Mouse (Mus musculus): ENCODE results near the gene Dlx5. TPM values are rescaled to one million over a fixed set of nuclear protein-coding genes. Genes with fewer than 3 reads are reported as not detected.

The Dlx5 gene
- total RNA-seq, 2 experiments from 2014 or later = not detected

- no peak for ATAC-seq (ENCODE audit: poor library complexity, severe bottlenecking)
Observed at GRCm38 (mm10) chr6:6876731-6877130, 5.2 kb downstream of the Dlx5 start.

DNA sequence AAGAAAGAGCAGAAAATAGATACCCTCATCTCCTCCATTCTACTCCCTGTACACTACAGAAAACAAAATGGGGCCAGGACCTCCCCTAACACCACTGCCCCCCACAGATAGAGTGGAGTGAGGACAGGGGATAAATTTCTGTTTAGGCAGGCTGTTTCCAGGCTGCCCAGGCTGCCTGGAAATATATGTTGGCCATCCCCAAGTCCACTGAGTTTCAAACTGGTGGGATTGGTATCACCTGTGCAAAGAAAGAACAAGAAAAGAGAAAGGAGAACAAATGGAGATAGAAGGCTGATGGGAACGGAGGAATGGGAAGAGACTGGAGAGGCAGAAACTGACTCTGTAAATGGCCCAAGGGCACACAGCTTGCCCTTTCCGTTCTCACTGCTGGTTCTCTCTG lies 5.7 kb downstream of the Dlx5 start:
- no peak for ATAC-seq (ENCODE audit: poor library complexity, severe bottlenecking)

DNA sequence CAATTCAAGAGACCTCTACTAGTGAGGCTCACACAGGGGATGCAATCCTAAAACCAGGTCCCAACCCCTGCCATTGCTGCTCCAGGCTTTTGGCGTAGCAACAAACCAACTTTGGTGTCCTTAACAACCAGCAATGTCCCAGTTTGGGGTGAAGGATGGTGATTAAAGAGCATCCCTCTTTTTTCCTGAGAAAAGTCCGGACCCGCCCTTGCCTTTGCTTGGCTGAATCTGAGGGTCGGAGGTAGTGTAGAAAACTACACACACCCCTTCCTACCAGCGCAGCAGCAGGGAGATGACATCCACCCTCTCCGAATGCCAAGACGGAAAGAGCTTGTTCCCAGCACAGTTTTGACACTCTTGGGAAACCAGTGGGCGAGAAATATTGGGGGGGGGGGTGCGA lies 6.2 kb downstream of the Dlx5 start:
- ATAC-seq (ENCODE audit: poor library complexity, severe bottlenecking) = no peak

DNA sequence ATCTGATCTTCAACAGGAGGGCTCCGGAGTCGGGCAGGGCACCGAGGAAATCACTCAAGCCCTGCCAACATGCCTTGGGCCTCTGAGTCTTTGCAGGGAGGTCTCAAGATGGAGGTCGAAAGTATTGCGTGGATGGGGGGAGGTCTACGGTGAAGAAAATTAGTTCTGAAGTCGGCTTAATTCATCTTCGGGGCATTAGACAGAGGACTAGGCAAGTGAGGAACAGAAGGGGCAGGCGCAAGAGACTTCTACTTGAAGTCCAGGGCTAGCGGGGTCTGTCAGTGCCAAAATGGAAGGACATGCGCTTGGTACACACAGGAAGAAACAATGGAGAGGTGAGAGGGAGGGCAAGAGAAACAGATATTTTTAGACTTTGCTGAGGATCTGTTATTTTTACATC lies 6.7 kb downstream of the Dlx5 start:
- no peak for ATAC-seq (ENCODE audit: poor library complexity, severe bottlenecking)

- no peak for ATAC-seq (ENCODE audit: poor library complexity, severe bottlenecking)
Observed at GRCm38 (mm10) chr6:6874073-6874771, 7.7 kb downstream of the Dlx5 start.

DNA sequence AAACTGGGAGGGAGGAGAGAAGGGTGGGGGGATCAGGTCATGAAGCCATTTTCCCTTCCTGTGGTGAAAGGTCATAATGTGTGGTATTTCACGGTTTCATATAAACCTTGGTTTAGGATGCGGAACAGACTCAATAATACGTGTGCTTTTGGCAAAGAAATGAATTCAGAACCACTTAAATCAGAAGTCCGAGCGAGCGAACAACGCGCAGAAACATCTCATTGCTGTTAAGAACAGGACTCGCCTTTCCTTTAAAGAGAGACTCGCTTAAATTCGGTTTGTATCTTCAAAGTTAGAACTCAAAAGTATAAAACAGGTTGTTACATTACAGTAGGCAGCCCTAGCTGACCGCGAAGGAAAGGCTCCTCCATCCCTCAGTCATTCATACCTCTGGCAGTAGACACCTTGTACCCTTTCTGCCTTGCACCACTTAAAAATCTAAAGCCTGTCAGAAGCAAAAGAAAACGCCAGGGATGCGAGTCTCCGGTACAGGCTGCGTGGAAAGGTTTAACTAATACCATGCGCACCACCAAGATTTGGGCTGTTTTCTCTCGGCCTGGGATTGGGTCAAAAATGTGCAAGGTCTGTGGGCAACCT lies 8.3 kb downstream of the Dlx5 start:
- ATAC-seq (ENCODE audit: poor library complexity, severe bottlenecking) = no peak

DNA sequence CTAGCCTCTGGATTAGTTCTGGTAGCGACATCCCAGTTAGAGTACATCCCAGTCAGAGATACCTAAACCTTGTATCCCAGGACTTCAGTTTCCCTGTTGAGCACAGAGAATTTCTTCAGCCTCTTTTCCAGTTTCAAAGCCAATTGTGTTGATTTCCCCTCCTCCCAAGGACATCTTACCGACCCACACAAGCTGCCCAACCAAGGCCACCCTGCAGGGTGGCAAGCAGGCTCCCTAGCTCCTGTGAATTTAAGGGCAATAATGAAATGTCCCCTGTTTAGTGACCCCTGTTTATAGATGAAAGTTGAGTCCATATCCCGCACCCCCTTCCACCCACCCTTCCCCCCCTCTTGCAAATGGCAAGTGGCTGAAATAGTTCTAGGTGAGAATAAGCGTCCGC lies 9.0 kb downstream of the Dlx5 start:
- no peak for ATAC-seq (ENCODE audit: poor library complexity, severe bottlenecking)

GRCm38 (mm10) chr6:6871692-6872091 lies 10.2 kb downstream of the Dlx5 start:
- no peak for ATAC-seq (ENCODE audit: poor library complexity, severe bottlenecking)

DNA sequence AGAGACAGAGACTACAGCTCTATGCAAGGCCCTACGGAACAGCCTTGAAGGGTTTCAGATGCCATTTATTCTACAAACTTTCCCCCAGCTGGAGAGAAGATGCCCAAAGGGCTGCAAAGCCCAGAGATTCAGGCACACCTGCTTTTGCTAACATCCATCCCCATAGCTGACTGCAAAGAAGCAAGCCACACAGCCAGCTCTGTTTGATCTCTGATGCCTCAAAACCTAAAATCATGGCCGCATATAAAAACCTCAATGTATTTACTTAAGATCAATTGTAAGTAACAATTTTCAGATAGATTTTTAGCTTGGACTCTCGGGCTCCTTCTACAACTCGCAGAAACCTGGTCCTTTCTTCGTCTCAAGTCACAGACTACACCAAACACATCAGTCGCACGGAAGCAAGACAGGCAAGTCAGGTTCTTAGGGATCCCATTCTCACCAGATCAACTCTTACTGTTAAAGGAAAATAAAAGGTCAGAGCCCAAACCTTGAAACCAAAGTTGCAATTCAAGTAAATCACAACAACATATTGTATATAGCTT lies 10.9 kb downstream of the Dlx5 start:
- no peak for ATAC-seq (ENCODE audit: poor library complexity, severe bottlenecking)

DNA sequence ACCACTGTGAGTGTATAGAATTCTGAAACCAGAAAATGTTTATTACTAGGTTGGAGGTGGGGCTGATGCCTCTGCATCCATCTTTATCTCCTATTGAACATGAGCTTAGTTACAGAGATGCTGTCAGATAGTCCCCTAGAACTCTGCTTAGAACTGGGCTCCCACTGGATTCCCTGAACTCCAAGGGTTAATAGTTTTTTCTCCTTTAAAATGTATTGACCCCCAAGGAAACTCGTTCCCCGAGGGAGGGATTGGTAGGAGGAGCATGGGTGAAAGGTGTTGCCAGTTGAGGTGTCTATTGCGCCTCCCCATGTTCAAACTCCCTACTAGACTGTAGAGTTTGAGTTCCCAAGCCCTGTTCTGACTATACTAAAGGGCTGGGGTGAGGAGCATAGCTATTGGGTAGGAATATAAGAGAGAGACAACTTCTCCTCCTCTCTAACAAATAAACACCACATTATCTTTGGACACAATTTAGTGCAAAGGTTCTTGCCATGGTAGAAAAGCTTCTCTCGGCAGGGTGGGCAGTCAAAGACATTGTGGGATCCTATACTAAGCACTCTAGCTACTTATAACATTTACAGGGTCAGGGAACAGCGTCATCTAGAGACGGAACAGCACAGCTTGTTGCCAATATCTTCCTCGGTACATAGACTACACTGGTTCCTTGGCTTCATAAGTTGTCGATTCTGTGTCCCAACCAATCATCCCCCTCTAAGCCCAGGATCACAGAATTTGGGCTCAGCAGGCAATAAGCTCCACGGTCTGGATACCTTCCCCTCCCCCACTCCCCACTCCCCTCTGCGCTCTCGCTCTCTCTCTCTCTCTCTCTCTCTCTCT lies 11.7 kb downstream of the Dlx5 start:
- ATAC-seq (ENCODE audit: poor library complexity, severe bottlenecking) = no peak

GRCm38 (mm10) chr6:6869041-6869685 lies 12.7 kb downstream of the Dlx5 start:
- no peak for ATAC-seq (ENCODE audit: poor library complexity, severe bottlenecking)

DNA sequence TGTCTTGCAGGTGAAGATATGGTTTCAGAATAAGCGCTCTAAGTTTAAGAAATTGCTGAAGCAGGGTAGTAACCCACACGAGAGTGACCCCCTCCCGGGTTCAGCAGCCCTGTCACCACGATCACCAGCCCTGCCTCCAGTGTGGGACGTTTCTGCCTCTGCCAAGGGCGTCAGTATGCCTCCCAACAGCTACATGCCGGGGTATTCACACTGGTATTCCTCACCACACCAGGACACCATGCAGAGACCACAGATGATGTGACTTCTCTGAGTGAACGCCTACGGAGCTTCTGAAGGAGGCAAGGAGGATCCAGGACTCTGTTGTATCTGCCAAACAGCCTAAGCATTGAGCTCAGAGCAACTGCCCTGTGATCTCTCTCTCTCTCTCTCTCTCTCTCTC lies 14.9 kb downstream of the Dlx5 start:
- ATAC-seq (ENCODE audit: poor library complexity, severe bottlenecking) = no peak

GRCm38 (mm10) chr6:6864441-6865440 lies 17.1 kb downstream of the Dlx5 start:
- no peak for ATAC-seq (ENCODE audit: poor library complexity, severe bottlenecking)

DNA sequence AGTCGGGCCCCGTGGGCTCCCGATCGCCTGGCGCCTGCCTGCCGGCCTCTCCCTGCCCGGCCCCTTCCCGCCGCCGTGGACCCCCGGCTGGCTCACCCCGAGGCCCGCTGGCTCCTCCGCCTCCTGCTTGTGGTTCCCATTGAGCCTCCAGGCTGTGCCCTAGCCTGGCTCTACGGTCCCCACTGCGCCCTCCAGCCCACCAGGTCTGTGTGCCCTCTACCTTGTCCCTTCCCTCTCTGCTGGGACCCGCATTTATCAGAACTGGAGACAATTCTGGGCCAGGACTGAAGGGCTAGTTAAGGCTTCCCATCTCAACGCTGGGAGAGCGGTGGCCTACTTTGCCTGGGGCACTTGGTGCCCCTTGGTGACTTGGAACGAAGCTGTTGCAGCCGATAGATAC lies 17.9 kb downstream of the Dlx5 start:
- no peak for ATAC-seq (ENCODE audit: poor library complexity, severe bottlenecking)

DNA sequence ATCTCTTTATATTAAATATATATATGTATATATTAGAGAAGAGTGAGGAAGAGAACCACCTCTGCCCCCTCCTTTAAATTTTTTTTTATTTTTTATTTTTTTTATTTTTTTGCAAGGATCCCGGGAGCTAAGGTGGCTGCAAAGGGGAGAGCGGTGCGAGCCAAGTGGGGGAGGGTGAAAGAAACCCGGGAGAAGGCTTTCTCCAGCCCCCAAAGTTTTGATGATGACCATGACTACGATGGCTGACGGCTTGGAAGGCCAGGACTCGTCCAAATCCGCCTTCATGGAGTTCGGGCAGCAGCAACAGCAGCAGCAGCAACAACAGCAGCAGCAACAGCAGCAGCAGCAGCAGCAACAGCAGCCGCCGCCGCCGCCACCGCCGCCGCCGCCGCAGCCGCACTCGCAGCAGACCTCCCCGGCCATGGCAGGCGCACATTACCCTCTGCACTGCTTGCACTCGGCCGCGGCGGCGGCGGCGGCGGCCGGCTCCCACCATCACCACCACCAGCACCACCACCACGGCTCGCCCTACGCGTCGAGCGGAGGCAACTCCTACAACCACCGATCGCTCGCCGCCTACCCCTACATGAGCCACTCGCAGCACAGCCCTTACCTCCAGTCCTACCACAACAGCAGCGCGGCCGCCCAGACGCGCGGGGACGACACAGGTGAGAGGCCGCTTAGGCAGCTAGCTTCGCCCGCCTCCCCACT lies 18.6 kb downstream of the Dlx5 start, which contains the start of gene Dlx6:
Dlx6 (plus strand) TSS at position 175 of the 711 bp plus-strand sequence.
- ATAC-seq (ENCODE audit: poor library complexity, severe bottlenecking) = no peak

GRCm38 (mm10) chr6:6862611-6863010 lies 19.3 kb downstream of the Dlx5 start:
- ATAC-seq (ENCODE audit: poor library complexity, severe bottlenecking) = 0 out of 2 replicates have a peak, but pooled peaks have one; percentile 24

GRCm38 (mm10) chr6:6861798-6862428 lies 20.0 kb downstream of the Dlx5 start:
- no peak for ATAC-seq (ENCODE audit: poor library complexity, severe bottlenecking)

DNA sequence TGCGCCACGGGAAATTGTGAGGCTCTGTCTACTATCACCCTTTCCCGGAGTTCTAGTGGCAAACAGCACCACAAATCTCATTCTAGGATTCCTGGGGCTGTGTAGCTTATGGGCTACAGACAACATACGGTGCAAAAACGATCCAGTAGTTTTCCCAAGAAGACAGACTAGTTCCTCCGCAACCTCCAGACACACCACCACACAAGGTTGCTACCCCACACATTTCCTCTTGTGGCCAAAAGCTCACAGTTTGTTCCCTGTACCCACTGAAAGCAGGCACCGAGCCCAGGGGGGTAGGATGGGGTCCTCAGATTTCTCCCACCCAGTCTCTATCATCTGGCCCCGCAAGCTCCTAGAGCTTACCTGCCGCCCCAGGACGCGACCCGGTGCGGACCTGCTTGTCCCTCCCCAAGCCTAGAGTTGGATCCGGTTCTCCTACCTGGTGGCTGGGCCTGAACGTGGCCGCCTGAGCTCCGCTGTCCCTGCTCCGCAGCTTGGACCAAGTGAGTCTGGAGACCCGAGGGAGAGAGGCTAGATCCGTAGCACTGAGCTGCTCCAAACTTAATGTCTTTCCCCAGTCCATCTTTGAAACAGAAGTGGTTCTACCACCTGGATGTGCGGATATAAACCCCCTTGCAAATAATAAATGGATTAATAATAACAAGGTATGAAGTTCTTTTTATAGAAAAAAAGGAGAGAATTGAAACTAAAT lies 20.6 kb downstream of the Dlx5 start:
- no peak for ATAC-seq (ENCODE audit: poor library complexity, severe bottlenecking)
